Mouse (Mus musculus): ENCODE data around the gene Pilrb1. TPM values are rescaled to one million over a fixed set of nuclear protein-coding genes. Genes with fewer than 3 reads are reported as not detected.
A peak's percentile ranks its signal among the peaks of the same experiment; 100 is the strongest.
"Not testable (repeated sequence)": the region's sequence is repeated elsewhere in the genome, so short reads cannot be mapped to it uniquely, and the experiment has no call there.

Pilrb1 gene
- polyA plus RNA-seq, 1 experiment, result 1.5 TPM

GRCm38 (mm10) chr5:137836611-137837010 is 21.3 kb downstream of the Pilrb1 start:
- TF ChIP-seq CTCF (conservative IDR thresholded peaks at IDR 0.05; ENCODE audit: insufficient read depth, insufficient read length, low read depth, low read length) (no peak), POLR2A (IDR thresholded peaks at IDR 0.05; ENCODE audit: low read depth, low read length) (no peak)
- no peak for DNase-seq
- no peaks in the 10 kb centered on the region for H3K4me1 ChIP-seq (ENCODE audit: control insufficient read depth, insufficient read depth, low read length)
- H3K4me3 ChIP-seq (ENCODE audit: insufficient read depth, low read depth, low read length), result no peak overlapping the region
- H3K27me3 ChIP-seq (replicated peaks; ENCODE audit: control insufficient read depth, insufficient read depth, low read length), result no peaks in the 10 kb centered on the region
- H3K27ac ChIP-seq (ENCODE audit: insufficient read depth, low read depth, low read length), result no peak overlapping the region
- no peaks in the 10 kb centered on the region for H3K36me3 ChIP-seq (ENCODE audit: control insufficient read depth, insufficient read depth, low read length)

DNA sequence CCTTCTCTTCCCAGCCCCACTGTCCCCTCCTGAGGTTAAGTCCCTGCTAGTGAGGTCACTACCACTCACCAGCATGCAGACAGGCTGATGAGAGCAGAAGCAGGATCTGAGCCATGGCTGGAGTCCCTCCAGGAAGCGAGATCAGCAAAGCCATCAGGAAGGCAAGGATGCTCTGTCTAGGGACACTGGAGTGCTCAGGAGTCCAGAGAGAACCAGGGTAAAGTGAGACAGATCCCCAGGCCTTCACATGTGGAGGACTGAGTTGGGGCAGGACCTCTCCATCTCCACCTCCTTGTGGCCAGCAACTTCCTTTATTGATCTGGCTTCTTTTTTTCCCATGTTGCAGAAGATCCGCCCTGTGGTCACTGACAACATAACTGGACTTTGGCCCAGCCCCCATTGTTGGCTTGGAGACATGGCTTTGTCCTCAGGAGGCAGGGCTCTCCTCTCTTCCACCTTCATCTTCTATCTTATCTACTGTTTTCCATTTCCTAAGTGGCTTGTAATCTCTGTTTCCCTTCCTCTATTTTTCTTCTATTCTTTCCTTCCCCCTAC is 21.9 kb downstream of the Pilrb1 start, which contains the start of gene Pilra:
Gene Pilra (minus strand): TSS at position 316 of the 555 bp plus-strand sequence.
- 68% methylated on average over 2 of the region's 2 CpGs for WGBS
- not testable (repeated sequence) for H3K4me1 ChIP-seq (ENCODE audit: control insufficient read depth, insufficient read depth, low read length); H3K36me3 ChIP-seq (ENCODE audit: control insufficient read depth, insufficient read depth, low read length); H3K27ac ChIP-seq (ENCODE audit: insufficient read depth, low read depth, low read length); H3K4me3 ChIP-seq (ENCODE audit: insufficient read depth, low read depth, low read length); DNase-seq; H3K27me3 ChIP-seq (replicated peaks; ENCODE audit: control insufficient read depth, insufficient read depth, low read length)

- no peak overlapping the region for H3K4me3 ChIP-seq (ENCODE audit: insufficient read depth, low read depth, low read length)
- H3K27me3 ChIP-seq (replicated peaks; ENCODE audit: control insufficient read depth, insufficient read depth, low read length), result no peaks in the 10 kb centered on the region
- H3K4me1 ChIP-seq (ENCODE audit: control insufficient read depth, insufficient read depth, low read length), result no peaks in the 10 kb centered on the region
- TF ChIP-seq CTCF (conservative IDR thresholded peaks at IDR 0.05; ENCODE audit: insufficient read depth, insufficient read length, low read depth, low read length) (no peak), POLR2A (IDR thresholded peaks at IDR 0.05; ENCODE audit: low read depth, low read length) (no peak)
- no peak overlapping the region for H3K27ac ChIP-seq (ENCODE audit: insufficient read depth, low read depth, low read length)
- H3K36me3 ChIP-seq (ENCODE audit: control insufficient read depth, insufficient read depth, low read length), result no peaks in the 10 kb centered on the region
- WGBS, result 32% methylated on average over 4 of the region's 4 CpGs
- no peak for DNase-seq
These were observed 24.4 kb downstream of the Pilrb1 start for GRCm38 (mm10) chr5:137833500-137833899.

- H3K4me3 ChIP-seq (ENCODE audit: insufficient read depth, low read depth, low read length), result no peak overlapping the region
- TF ChIP-seq POLR2A (IDR thresholded peaks at IDR 0.05; ENCODE audit: low read depth, low read length) (no peak), CTCF (conservative IDR thresholded peaks at IDR 0.05; ENCODE audit: insufficient read depth, insufficient read length, low read depth, low read length) (no peak)
- no peaks in the 10 kb centered on the region for H3K4me1 ChIP-seq (ENCODE audit: control insufficient read depth, insufficient read depth, low read length)
- no peaks in the 10 kb centered on the region for H3K36me3 ChIP-seq (ENCODE audit: control insufficient read depth, insufficient read depth, low read length)
- H3K27ac ChIP-seq (ENCODE audit: insufficient read depth, low read depth, low read length), result no peak overlapping the region
- WGBS, result 76% methylated on average over 6 of the region's 6 CpGs
- H3K27me3 ChIP-seq (replicated peaks; ENCODE audit: control insufficient read depth, insufficient read depth, low read length), result no peaks in the 10 kb centered on the region
- no peak for DNase-seq
These were observed 26.4 kb downstream of the Pilrb1 start for GRCm38 (mm10) chr5:137831506-137831905.

- no peak for TF ChIP-seq CTCF (conservative IDR thresholded peaks at IDR 0.05; ENCODE audit: insufficient read depth, insufficient read length, low read depth, low read length)
- no peak for TF ChIP-seq POLR2A (IDR thresholded peaks at IDR 0.05; ENCODE audit: low read depth, low read length)
- Histone ChIP-seq H3K27ac (ENCODE audit: insufficient read depth, low read depth, low read length) (no peak overlapping the region), H3K27me3 (replicated peaks; ENCODE audit: control insufficient read depth, insufficient read depth, low read length) (no peaks in the 10 kb centered on the region), H3K4me1 (ENCODE audit: control insufficient read depth, insufficient read depth, low read length) (no peaks in the 10 kb centered on the region), H3K36me3 (ENCODE audit: control insufficient read depth, insufficient read depth, low read length) (no peaks in the 10 kb centered on the region), H3K4me3 (ENCODE audit: insufficient read depth, low read depth, low read length) (no peak overlapping the region)
- WGBS, result 87% methylated on average over 4 of the region's 4 CpGs
- no peak for DNase-seq
These were observed 26.8 kb downstream of the Pilrb1 start for GRCm38 (mm10) chr5:137831106-137831505.

- H3K27ac ChIP-seq (ENCODE audit: insufficient read depth, low read depth, low read length), result no peak overlapping the region
- H3K4me3 ChIP-seq (ENCODE audit: insufficient read depth, low read depth, low read length), result no peak overlapping the region
- no peak for DNase-seq
- H3K27me3 ChIP-seq (replicated peaks; ENCODE audit: control insufficient read depth, insufficient read depth, low read length), result no peaks in the 10 kb centered on the region
- no peak for TF ChIP-seq POLR2A (IDR thresholded peaks at IDR 0.05; ENCODE audit: low read depth, low read length)
- 69% methylated on average over 7 of the region's 7 CpGs for WGBS
- no peaks in the 10 kb centered on the region for H3K36me3 ChIP-seq (ENCODE audit: control insufficient read depth, insufficient read depth, low read length)
- H3K4me1 ChIP-seq (ENCODE audit: control insufficient read depth, insufficient read depth, low read length), result no peaks in the 10 kb centered on the region
These were observed 27.7 kb downstream of the Pilrb1 start for GRCm38 (mm10) chr5:137830238-137830637.

DNA sequence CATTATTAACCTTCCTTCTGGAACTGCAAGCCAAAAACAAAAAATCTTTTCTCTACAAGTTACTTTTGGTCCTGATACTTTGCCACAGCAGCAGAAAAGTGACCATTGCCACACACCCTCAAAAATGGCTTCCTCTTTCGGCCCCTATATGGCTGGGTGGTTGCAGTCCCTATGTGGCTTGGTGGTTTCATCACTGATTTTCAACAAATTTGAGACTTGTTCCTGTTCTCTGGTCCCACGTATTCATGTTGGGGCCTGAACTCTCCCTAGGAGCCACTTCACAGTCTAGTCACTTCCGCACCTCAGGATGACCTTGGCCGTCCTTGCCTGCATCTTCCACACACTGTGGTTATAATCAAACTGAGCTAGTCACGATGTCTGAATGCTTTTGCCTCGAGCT is 29.2 kb downstream of the Pilrb1 start:
- TF ChIP-seq POLR2A (IDR thresholded peaks at IDR 0.05; ENCODE audit: low read depth, low read length), result no peak
- Histone ChIP-seq H3K4me1 (ENCODE audit: control insufficient read depth, insufficient read depth, low read length) (no peaks in the 10 kb centered on the region), H3K27ac (ENCODE audit: insufficient read depth, low read depth, low read length) (no peak overlapping the region), H3K27me3 (replicated peaks; ENCODE audit: control insufficient read depth, insufficient read depth, low read length) (no peaks in the 10 kb centered on the region), H3K36me3 (ENCODE audit: control insufficient read depth, insufficient read depth, low read length) (no peaks in the 10 kb centered on the region), H3K4me3 (ENCODE audit: insufficient read depth, low read depth, low read length) (no peak overlapping the region)
- DNase-seq, result peak; percentile 11
- 84% methylated on average over 6 of the region's 6 CpGs for WGBS

DNA sequence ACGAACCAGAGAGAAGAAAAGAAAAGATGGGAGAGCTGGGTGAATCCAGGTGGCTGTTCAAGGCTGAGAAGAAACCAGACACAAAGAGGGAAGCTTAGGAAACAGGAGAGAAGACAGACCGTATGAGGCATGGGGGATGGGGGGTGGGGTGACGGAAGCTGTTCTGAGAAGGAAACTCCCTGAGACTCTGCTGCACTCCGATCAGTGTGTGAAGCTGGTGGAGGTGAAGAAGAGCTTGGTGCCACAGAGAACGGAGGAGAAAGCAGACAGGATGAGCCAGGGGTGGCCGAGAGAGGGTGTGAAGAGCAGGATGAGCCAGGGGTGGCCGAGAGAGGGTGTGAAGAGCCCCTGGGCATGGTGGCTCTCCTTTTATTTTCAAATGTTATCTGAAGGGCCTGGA is 31.5 kb downstream of the Pilrb1 start:
- Histone ChIP-seq H3K27ac (ENCODE audit: insufficient read depth, low read depth, low read length) (no peak overlapping the region), H3K36me3 (ENCODE audit: control insufficient read depth, insufficient read depth, low read length) (no peaks in the 10 kb centered on the region), H3K4me3 (ENCODE audit: insufficient read depth, low read depth, low read length) (no peak overlapping the region), H3K27me3 (replicated peaks; ENCODE audit: control insufficient read depth, insufficient read depth, low read length) (no peaks in the 10 kb centered on the region), H3K4me1 (ENCODE audit: control insufficient read depth, insufficient read depth, low read length) (no peaks in the 10 kb centered on the region)
- TF ChIP-seq CTCF (conservative IDR thresholded peaks at IDR 0.05; ENCODE audit: insufficient read depth, insufficient read length, low read depth, low read length) (no peak), POLR2A (IDR thresholded peaks at IDR 0.05; ENCODE audit: low read depth, low read length) (no peak)
- no peak for DNase-seq
- 54% methylated on average over 7 of the region's 7 CpGs for WGBS

All from kidney, adult 2 months (tissue).